Mouse (Mus musculus) heart, adult 2 months (tissue): ENCODE data around the gene Erbb4.

Source experiments
- CTCF ChIP-seq: fragments of 200-600 bp; IDR thresholded peaks from 2 replicates; pipeline ENCODE4 v1.8.1; 2022; ENCODE audit warnings: antibody characterized with exemption, mild to moderate bottlenecking, moderate library complexity
- POLR2A ChIP-seq: fragments of 200-500 bp; IDR thresholded peaks from 2 replicates; pipeline ENCODE4 v1.6.1; 2011; ENCODE audit warnings: mild to moderate bottlenecking, low read depth, low read length, control low read depth; ENCODE audit not compliant: insufficient read depth

- TF ChIP-seq POLR2A, result no peak
- TF ChIP-seq CTCF, result no peak
These were observed 606.3 kb downstream of the Erbb4 start for GRCm38 (mm10) chr1:68501561-68501960.
